Mouse (Mus musculus) right cerebral cortex, postnatal 25 days (tissue): ENCODE results near the gene Lce1c.
"Not testable (repeated sequence)": the region's sequence is repeated elsewhere in the genome, so short reads cannot be mapped to it uniquely, and the experiment has no call there.

ENCODE experiments used
- DNase-seq: peaks from one replicate; pipeline ENCODE4 v3.0.0; 2022

Gene Lce1c

DNA sequence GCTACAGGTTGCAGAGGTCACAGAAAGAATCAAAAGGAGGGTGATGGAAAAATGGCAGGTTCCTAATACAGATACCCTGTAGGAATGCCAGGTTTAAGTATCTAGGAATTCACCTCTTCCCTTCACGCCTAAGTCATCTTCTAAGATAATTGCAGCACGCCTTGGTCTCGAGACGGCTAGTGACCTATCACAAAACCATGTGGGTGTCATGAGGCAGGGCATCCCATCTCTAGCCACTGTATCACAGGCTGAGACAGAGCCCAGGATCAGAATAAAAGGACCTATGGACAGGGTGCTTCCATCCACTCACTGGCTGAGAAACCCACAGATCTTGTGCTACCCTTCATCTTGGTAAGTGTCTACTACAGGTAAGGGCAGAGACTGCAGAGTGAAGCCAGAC, at the start of gene Lce1c:
Gene Lce1c (plus strand): TSS at position 301 of the 400 bp plus-strand sequence.
- no peak for DNase-seq

DNA sequence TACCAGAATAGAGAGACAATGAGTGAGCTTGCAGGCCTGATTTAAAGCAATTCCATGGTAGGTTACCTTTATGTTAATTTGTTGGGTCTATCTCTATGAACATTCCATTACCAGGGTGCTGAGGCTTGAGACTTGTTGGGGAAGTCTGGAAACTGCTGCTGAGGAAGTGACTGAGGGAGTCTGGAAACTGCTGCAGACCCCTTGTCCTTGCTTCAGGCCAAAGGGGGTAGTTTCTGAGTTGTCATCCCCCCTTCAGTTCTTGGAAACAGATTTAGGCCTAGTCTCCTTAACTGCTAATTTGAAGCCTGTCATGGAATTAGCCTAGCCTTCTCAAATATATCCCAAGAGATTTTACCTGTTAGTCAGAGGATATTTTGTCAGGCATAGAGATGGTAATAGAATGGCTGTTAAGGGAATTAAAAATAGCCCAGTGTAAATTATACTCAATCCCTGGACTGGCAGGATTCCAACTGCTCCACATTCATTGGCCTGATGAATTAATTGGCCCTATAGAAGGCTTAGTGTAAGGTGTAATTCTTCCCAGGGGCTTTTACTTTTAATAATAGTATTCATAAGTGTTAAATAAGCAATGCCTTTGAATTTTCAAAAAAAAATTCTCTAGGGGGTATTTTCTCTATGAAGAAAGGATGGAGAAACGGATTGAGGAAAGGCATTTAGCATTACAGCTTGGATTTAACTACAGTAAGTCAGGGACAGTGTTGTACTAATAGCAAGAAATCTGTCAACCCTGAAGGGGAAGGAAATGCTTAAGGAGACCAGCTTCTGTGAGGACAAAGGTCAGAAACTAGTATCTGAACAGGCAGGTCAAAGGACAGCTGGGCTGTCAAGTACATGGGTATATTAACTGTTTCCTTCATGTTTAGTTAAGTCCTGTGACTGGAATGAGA, 41.0 kb upstream of the Lce1c start:
- no peak for DNase-seq

DNA sequence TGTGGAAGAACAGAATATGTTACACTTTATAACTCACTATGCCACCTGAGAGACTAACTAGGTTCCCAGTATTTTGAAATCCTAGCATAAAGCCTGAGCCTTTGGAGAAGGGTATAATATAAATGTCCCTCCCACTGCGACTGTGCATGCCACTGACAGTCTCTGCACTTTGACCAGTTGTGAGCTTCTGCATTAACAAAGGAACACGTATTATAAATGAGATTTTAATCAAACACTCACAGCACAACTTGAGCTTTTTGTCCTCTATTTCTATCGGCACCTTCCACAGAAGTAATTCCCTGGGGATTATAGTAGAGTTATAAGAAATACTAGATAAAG, 40.4 kb upstream of the Lce1c start:
- DNase-seq = no peak

DNA sequence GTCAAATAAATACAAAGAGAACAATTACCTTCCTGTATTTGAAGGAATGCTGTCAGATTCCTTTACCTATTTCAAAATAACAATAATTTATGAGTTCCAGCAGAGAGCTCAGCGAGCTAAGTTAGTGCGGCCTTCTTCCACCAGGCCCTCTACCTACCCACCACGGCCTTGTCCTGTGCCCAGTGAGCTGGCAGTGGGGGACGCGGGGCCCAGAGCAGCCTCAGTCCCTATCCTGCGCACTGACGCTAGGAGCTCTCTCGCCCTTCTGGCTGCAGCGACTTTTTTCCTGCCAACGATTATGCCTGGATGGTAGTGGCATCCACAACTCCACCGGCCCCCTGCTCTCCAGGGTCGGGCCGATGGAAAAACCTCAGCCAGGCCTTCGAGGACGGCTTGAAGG, 39.2 kb upstream of the Lce1c start:
- DNase-seq = no peak

- DNase-seq = no peak
These were observed 30.8 kb upstream of the Lce1c start, which contains the start of gene Lce1a1 for GRCm38 (mm10) chr3:92648207-92648606. TSS of gene Lce1a1 (minus strand) at chr3:92648307.

- no peak for DNase-seq
These were observed 22.2 kb upstream of the Lce1c start, which contains the start of gene Lce1b for GRCm38 (mm10) chr3:92656826-92657225. TSS of gene Lce1b (minus strand) at chr3:92656926.

GRCm38 (mm10) chr3:92670215-92670614, 8.8 kb upstream of the Lce1c start, which contains the start of gene Lce1a2:
TSS of gene Lce1a2 (minus strand) at chr3:92670315.
- DNase-seq = no peak

- DNase-seq = no peak
These were observed 8.1 kb downstream of the Lce1c start, which contains the start of gene Lce1d for GRCm38 (mm10) chr3:92687110-92687509. TSS of gene Lce1d (minus strand) at chr3:92687210.

DNA sequence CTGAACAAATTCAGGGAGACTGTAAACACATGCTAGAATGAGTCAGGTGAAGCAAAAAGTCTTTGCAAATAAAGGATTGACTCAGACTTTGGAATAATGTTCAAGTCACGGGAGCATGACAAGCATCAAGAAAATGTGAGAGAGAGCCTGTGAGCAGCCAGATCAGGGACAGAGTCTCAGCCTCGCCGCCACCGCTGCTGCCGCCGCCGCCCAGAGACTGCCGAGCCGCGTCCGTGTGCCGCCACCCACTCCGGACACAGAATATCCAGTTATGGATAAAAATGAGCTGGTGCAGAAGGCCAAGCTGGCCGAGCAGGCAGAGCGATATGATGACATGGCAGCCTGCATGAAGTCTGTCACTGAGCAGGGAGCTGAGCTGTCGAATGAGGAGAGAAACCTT, 10.1 kb downstream of the Lce1c start:
- not testable (repeated sequence) for DNase-seq

DNA sequence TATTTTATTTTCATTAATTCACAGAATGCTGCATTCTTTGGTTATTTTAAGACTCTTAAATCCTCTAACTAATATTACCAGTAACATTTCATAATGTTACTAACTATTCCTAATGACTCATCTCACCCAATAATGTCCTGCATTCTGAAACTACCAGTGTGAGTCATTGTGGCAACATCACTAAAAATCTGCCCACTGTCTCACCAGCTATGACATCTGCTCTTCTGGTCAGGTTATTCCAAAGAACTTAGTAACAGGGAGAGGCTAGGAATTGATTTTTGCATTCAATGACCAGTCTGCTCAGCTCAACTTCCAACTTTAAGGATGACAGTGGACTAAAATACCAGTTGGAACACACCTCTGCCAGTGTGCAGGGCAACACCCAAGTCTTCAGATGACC, 12.6 kb downstream of the Lce1c start:
- DNase-seq = no peak

DNA sequence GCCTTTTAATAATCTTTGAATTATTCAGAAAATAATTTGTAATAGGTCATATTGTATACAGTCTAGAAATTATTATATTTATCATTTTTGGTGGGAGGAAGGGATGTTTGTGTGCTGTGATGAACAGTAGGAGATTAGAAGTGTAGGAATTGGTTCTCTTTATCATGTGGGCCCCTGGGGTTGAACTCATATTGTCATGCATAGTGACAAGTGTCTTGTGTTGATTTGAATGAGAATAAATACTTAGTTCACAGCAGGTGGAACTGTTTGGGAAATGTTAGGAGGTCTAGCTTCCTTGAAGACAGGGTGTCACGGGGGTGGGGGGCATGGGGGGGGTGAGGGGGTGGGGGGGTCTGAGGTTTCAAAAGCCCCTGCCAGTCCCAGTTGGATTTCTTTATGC, 15.6 kb downstream of the Lce1c start:
- DNase-seq = no peak

DNA sequence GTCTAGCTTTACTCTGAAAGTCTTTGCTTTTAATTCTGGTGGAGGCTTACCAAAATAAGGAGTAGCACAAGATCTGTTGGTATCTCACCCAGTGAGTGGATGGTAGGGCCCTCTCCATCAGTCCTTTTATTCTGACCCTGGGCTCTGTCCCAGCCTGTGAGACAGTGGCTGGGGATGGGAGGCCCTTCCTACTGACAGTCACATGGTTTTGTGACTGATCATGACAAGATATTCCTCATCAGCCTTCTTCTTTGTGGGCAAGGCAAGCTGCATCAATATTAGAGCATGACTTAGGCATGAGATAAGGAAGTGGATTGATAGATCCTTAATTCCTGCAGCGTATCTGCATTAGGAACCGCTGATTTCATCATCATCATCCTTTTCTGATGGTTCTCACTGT, 29.9 kb downstream of the Lce1c start, which contains the start of gene Lce1e:
Gene Lce1e (minus strand): TSS at position 101 of the 400 bp plus-strand sequence.
- DNase-seq = no peak

DNA sequence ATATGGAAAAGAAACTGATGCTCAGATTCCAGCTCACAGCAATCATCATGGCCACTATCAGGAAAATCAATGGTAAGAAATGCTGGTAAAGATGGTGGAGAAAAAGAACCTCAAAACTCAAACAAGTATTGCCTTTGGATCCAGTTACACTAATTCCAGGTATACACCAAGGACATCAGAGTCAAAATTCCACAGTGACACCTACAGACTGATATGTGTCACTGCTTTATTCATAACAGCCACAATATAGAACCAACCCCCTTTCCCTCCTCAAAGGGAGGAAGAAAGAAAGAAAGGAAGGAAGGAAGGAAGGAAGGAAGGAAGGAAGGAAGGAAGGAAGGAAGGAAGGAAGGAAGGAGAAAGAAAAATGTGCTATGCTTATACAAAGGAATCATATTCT, 36.1 kb downstream of the Lce1c start:
- no peak for DNase-seq

GRCm38 (mm10) chr3:92720250-92720649, 41.2 kb downstream of the Lce1c start, which contains the start of gene Lce1f:
TSS of gene Lce1f (minus strand) at chr3:92720350.
- DNase-seq = no peak

- no peak for DNase-seq
These were observed 43.6 kb downstream of the Lce1c start for GRCm38 (mm10) chr3:92722631-92723030.
